Mouse (Mus musculus): ENCODE measurements at regions not wholly inside any gene's neighbourhood (a gene's known extent, or its start where the extent isn't known, plus 50 kb on each side); places are given as distances from the start of the nearest gene placed in this dataset.

DNA sequence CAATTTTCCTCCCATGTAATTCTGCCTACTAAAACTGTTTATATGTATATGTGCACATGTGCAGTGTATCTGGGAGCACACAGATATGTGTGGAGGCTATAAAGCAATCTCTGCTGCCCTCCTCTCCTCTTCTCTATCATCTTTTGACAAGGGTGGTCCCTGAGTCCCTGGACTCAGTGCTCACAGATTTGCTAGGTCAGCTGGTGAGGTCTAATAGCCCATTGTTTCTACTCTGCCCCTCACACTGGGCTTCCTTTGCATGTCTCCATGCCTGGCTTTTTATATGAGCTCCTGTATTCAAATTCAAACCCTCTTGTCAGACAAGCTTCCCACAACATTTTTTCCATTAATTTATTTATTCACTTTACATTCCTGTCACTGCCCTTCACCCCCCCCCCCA, 786.9 kb downstream of the Tmem114 start:
- TF ChIP-seq EP300 (optimal IDR thresholded peaks at IDR 0.05) (no peak), CTCF (IDR thresholded peaks at IDR 0.05; ENCODE audit: low read depth) (no peak)
